Mouse (Mus musculus) embryo, embryonic 11 days (tissue): ENCODE results near the gene Wnt16.

Source experiments
- DNase-seq: peaks from one replicate; pipeline ENCODE4 v3.0.0-alpha.2; 2015

Wnt16 gene

GRCm38 (mm10) chr6:22326289-22326688, 38.3 kb downstream of the Wnt16 start:
- no peak for DNase-seq

GRCm38 (mm10) chr6:22327091-22327490, 39.1 kb downstream of the Wnt16 start:
- no peak for DNase-seq

GRCm38 (mm10) chr6:22327931-22328330, 39.9 kb downstream of the Wnt16 start:
- DNase-seq, result no peak

- DNase-seq, result no peak
Observed at GRCm38 (mm10) chr6:22330169-22330960, 42.3 kb downstream of the Wnt16 start.

GRCm38 (mm10) chr6:22332548-22332947, 44.5 kb downstream of the Wnt16 start:
- DNase-seq, result no peak

- DNase-seq, result no peak
Observed at GRCm38 (mm10) chr6:22339763-22340542, 51.9 kb downstream of the Wnt16 start.

- no peak for DNase-seq
Observed at GRCm38 (mm10) chr6:22340779-22341178, 52.8 kb downstream of the Wnt16 start.

GRCm38 (mm10) chr6:22343292-22343691, 55.3 kb downstream of the Wnt16 start:
- no peak for DNase-seq

- DNase-seq, result no peak
Observed at GRCm38 (mm10) chr6:22343706-22344105, 55.7 kb downstream of the Wnt16 start.

GRCm38 (mm10) chr6:22344443-22344842, 56.4 kb downstream of the Wnt16 start:
- no peak for DNase-seq

GRCm38 (mm10) chr6:22347132-22347902, 59.3 kb downstream of the Wnt16 start:
- DNase-seq, result no peak
